Mouse (Mus musculus) urinary bladder, postnatal 25 days (tissue): Measurements from ENCODE around the gene Cd180.
A peak's percentile ranks its signal among the peaks of the same experiment; 100 is the strongest.
"Not testable (repeated sequence)": the region's sequence is repeated elsewhere in the genome, so short reads cannot be mapped to it uniquely, and the experiment has no call there.

Experiments used
- DNase-seq: peaks from one replicate; pipeline ENCODE4 v3.0.0; 2022; ENCODE audit warnings: low spot score

Gene Cd180

GRCm38 (mm10) chr13:102678482-102678881 lies 14.9 kb upstream of the Cd180 start:
- DNase-seq = peak; percentile 63

- no peak for DNase-seq
Observed at GRCm38 (mm10) chr13:102684890-102685289, 8.5 kb upstream of the Cd180 start.

GRCm38 (mm10) chr13:102688121-102688520 lies 5.2 kb upstream of the Cd180 start:
- no peak for DNase-seq

GRCm38 (mm10) chr13:102689201-102690090 lies 3.9 kb upstream of the Cd180 start:
- DNase-seq = no peak

- DNase-seq = no peak
Observed at GRCm38 (mm10) chr13:102690184-102690583, 3.2 kb upstream of the Cd180 start.

- no peak for DNase-seq
Observed at GRCm38 (mm10) chr13:102691408-102692150, 1.8 kb upstream of the Cd180 start.

- DNase-seq = no peak
Observed at GRCm38 (mm10) chr13:102694154-102694553, 796 bp downstream of the Cd180 start.

GRCm38 (mm10) chr13:102695121-102695905 lies 2.0 kb downstream of the Cd180 start:
- DNase-seq = no peak

GRCm38 (mm10) chr13:102698335-102698734 lies 5.0 kb downstream of the Cd180 start:
- DNase-seq = no peak

- DNase-seq = peak; percentile 11
Observed at GRCm38 (mm10) chr13:102698751-102699323, 5.5 kb downstream of the Cd180 start.

GRCm38 (mm10) chr13:102700176-102700575 lies 6.8 kb downstream of the Cd180 start:
- DNase-seq = no peak

GRCm38 (mm10) chr13:102700744-102701143 lies 7.4 kb downstream of the Cd180 start:
- DNase-seq = no peak

GRCm38 (mm10) chr13:102716973-102717372 lies 23.6 kb downstream of the Cd180 start:
- no peak for DNase-seq

- DNase-seq = no peak
Observed at GRCm38 (mm10) chr13:102725416-102725815, 32.1 kb downstream of the Cd180 start.

- no peak for DNase-seq
Observed at GRCm38 (mm10) chr13:102725906-102726305, 32.5 kb downstream of the Cd180 start.

GRCm38 (mm10) chr13:102726876-102727275 lies 33.5 kb downstream of the Cd180 start:
- DNase-seq = no peak

GRCm38 (mm10) chr13:102728035-102728434 lies 34.7 kb downstream of the Cd180 start:
- DNase-seq = no peak

- not testable (repeated sequence) for DNase-seq
Observed at GRCm38 (mm10) chr13:102728951-102729350, 35.6 kb downstream of the Cd180 start.

GRCm38 (mm10) chr13:102733063-102733462 lies 39.7 kb downstream of the Cd180 start:
- no peak for DNase-seq

GRCm38 (mm10) chr13:102737811-102738210 lies 44.5 kb downstream of the Cd180 start:
- DNase-seq = no peak

GRCm38 (mm10) chr13:102739720-102740535 lies 46.6 kb downstream of the Cd180 start:
- no peak for DNase-seq
